32 mouse cellular contexts compared by ENCODE assay signal in genomic region chr15:62567431-62567830, GRCm38 (mm10).
"Had no signal": no experiment of that assay in that cellular context is flagged by ENCODE, and none has a peak within 500 bp of the region (broad histone marks: within the 10 kb centered on the region; RNA-seq: fewer than 3 reads in every experiment).

No protein-coding gene starts in this region.

- H3K36me3 ChIP-seq: limb, embryonic 10.5 days; limb, embryonic 12.5 days; limb, embryonic 13.5 days; limb, embryonic 15.5 days; liver, embryonic 12.5 days; liver, embryonic 13.5 days; liver, embryonic 15.5 days; lung, embryonic 15.5 days; midbrain, embryonic 10.5 days; midbrain, embryonic 12.5 days; midbrain, embryonic 13.5 days; midbrain, embryonic 15.5 days; neural tube, embryonic 12.5 days had no signal

- H3K4me1 ChIP-seq: liver, embryonic 12.5 days; liver, embryonic 13.5 days; liver, embryonic 15.5 days; lung, embryonic 15.5 days; neural tube, embryonic 12.5 days had no signal

- H3K4me3 ChIP-seq: limb, embryonic 10.5 days; limb, embryonic 12.5 days; limb, embryonic 13.5 days; limb, embryonic 15.5 days; liver, embryonic 12.5 days; liver, embryonic 13.5 days; liver, embryonic 15.5 days; lung, embryonic 15.5 days; megakaryocyte, embryonic 14.5 days; midbrain, embryonic 10.5 days; midbrain, embryonic 12.5 days; midbrain, embryonic 13.5 days; midbrain, embryonic 15.5 days; myocyte; neural tube, embryonic 12.5 days had no signal

- H3K9me3 ChIP-seq: limb, embryonic 10.5 days; limb, embryonic 12.5 days; limb, embryonic 13.5 days; limb, embryonic 15.5 days; liver, embryonic 12.5 days; liver, embryonic 13.5 days; liver, embryonic 15.5 days; lung, embryonic 15.5 days; megakaryocyte, embryonic 14.5 days; midbrain, embryonic 10.5 days; midbrain, embryonic 12.5 days; midbrain, embryonic 13.5 days; midbrain, embryonic 15.5 days; neural tube, embryonic 12.5 days had no signal

- ATAC-seq: liver, embryonic 12.5 days; liver, postnatal 0 days; lung, postnatal 0 days; midbrain, embryonic 13.5 days; midbrain, embryonic 15.5 days; midbrain, embryonic 16.5 days had no signal

- H3K9ac ChIP-seq: limb, embryonic 12.5 days; limb, embryonic 13.5 days; limb, embryonic 15.5 days; liver, embryonic 12.5 days; liver, embryonic 13.5 days; liver, embryonic 14.5 days; liver, embryonic 15.5 days; liver, postnatal 0 days; lung, embryonic 14.5 days; lung, embryonic 15.5 days; midbrain, embryonic 12.5 days; midbrain, embryonic 13.5 days; midbrain, embryonic 15.5 days; neural tube, embryonic 12.5 days had no signal

- H3K27ac ChIP-seq: limb, embryonic 10.5 days; limb, embryonic 12.5 days; limb, embryonic 13.5 days; limb, embryonic 15.5 days; liver, embryonic 12.5 days; liver, embryonic 13.5 days; liver, embryonic 14.5 days; liver, embryonic 15.5 days; lung, embryonic 15.5 days; macrophage; midbrain, embryonic 10.5 days; midbrain, embryonic 12.5 days; midbrain, embryonic 13.5 days; midbrain, embryonic 15.5 days; neural tube, embryonic 12.5 days had no signal

- H3K27me3 ChIP-seq: limb, embryonic 15.5 days; liver, embryonic 12.5 days; liver, embryonic 13.5 days; liver, embryonic 15.5 days; lung, embryonic 15.5 days; midbrain, embryonic 12.5 days; midbrain, embryonic 13.5 days; neural tube, embryonic 12.5 days had no signal

- H3K4me2 ChIP-seq: limb, embryonic 12.5 days; limb, embryonic 13.5 days; limb, embryonic 15.5 days; liver, embryonic 11.5 days; liver, embryonic 12.5 days; liver, embryonic 13.5 days; liver, embryonic 15.5 days; lung, embryonic 14.5 days; lung, embryonic 15.5 days; midbrain, embryonic 11.5 days; midbrain, embryonic 12.5 days; midbrain, embryonic 13.5 days; midbrain, embryonic 15.5 days; neural tube, embryonic 12.5 days had no signal

- DNase-seq: left cerebral cortex, postnatal 4 days; liver; liver, embryonic 13.5 days; liver, postnatal 0 days; lung, adult 18-20 months; lung, adult 2 months; lung, embryonic 14.5 days; lung, postnatal 10 days; lung, postnatal 14 days; lung, postnatal 36 days; lung, postnatal 4 days; midbrain, embryonic 14.5 days had no signal
